20 mouse cellular contexts compared by ENCODE assay signal in the genomic region with DNA sequence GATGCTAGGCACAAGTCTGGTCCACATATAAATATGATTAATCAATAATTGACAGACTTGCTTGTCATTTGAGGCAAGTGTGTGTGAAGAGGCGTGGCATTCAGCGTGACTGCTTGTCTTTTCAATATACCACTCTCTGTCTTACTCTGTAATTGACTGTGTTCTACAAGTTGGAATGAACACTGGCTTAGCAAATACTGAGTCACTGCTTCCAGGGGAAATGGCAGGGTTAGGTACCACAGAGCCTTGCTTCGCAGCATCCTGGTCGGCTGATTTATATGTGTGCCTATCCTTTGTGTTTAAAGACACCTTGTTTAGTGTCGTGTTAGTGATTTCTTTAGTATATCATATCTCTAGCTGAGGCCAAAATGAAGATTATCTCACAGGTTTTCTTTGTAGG. TPM values are rescaled to one million over a fixed set of nuclear protein-coding genes. Genes with fewer than 3 reads are reported as not detected.
A peak's percentile ranks its signal among the peaks of the same experiment; 100 is the strongest.
DNase-seq lines count a peak whose midpoint lies in the region; ATAC-seq and TF ChIP-seq lines count a peak whose summit lies in the region.
"Had no signal": no experiment of that assay in that cellular context is flagged by ENCODE, and none has a peak within 500 bp of the region (broad histone marks: within the 10 kb centered on the region; RNA-seq: fewer than 3 reads in every experiment).

No protein-coding gene starts in this region.

- peaks cover 70% of the 10 kb centered on the region for H3K4me1 ChIP-seq in megakaryocyte, embryonic 14.5 days
- peaks cover 46% of the 10 kb centered on the region for H3K4me1 ChIP-seq in intestine, embryonic 16.5 days (ENCODE audit: control insufficient read depth, insufficient read depth, low read length)
- H3K4me1 ChIP-seq in liver, postnatal 0 days (ENCODE audit: insufficient read depth): peaks cover 52% of the 10 kb centered on the region

- no peak for TF ChIP-seq EP300 in liver, postnatal 0 days (IDR thresholded peaks at IDR 0.05; ENCODE audit: low read depth)

- peak overlapping the region; percentile 57; the same call in 1 of the 2 replicates for H3K4me2 ChIP-seq in intestine, embryonic 16.5 days (ENCODE audit: low read depth, low read length)
- H3K4me2 ChIP-seq in liver, postnatal 0 days (ENCODE audit: low read depth, low read length): peak overlapping the region; percentile 93
- H3K4me2 ChIP-seq: embryonic facial prominence, embryonic 13.5 days; limb, embryonic 15.5 days had no signal

- no peak for DNase-seq in gastrocnemius, adult 2 months
- DNase-seq in gastrocnemius, postnatal 25 days: no peak
- no peak for DNase-seq in liver, postnatal 0 days
- no peak for DNase-seq in frontal cortex, adult 2 months (ENCODE audit: extremely low spot score in 1 of 2, low spot score in 1 of 2)
- DNase-seq in lung, postnatal 4 days: no peak
- DNase-seq: adrenal gland, postnatal 36 days; B cell, adult 2 months; cerebellum, adult 2 months; heart, postnatal 10 days; kidney, adult 9 months; kidney, postnatal 36 days; lung, postnatal 14 days; spleen, adult 18-20 months had no signal

- peaks cover 66% of the 10 kb centered on the region for H3K36me3 ChIP-seq in megakaryocyte, embryonic 14.5 days (replicated peaks; ENCODE audit: low read length)
- no peaks in the 10 kb centered on the region for H3K36me3 ChIP-seq in intestine, embryonic 16.5 days (ENCODE audit: control insufficient read depth, insufficient read depth, low read length)
- H3K36me3 ChIP-seq in liver, postnatal 0 days (replicated peaks; ENCODE audit: insufficient read depth, low read length): peaks cover 9% of the 10 kb centered on the region; the same call in 1 of the 2 replicates
- H3K36me3 ChIP-seq: embryonic facial prominence, embryonic 13.5 days; limb, embryonic 15.5 days; midbrain, embryonic 12.5 days had no signal

- intact Hi-C loops in gastrocnemius, adult 2 months (cut with DNase I): no loop called here

- no peak for ATAC-seq in megakaryocyte, adult 5-6 weeks (ENCODE audit: poor library complexity, severe bottlenecking)
- no peak for ATAC-seq in intestine, embryonic 16.5 days
- ATAC-seq in liver, postnatal 0 days: no peak

- no peak for TF ChIP-seq CTCF in gastrocnemius, adult 2 months (IDR thresholded peaks at IDR 0.05)
- no peak for TF ChIP-seq CTCF in liver, postnatal 0 days (IDR thresholded peaks at IDR 0.05; ENCODE audit: low read depth)

- peak overlapping the region; percentile 32; the same call in 1 of the 2 replicates for H3K27ac ChIP-seq in gastrocnemius, adult 2 months
- H3K27ac ChIP-seq in intestine, embryonic 16.5 days (ENCODE audit: low read length): no peak overlapping the region
- H3K27ac ChIP-seq in liver, postnatal 0 days (ENCODE audit: low read depth): no peak overlapping the region
- H3K27ac ChIP-seq: embryonic facial prominence, embryonic 13.5 days; hindbrain, embryonic 14.5 days; limb, embryonic 15.5 days; midbrain, embryonic 12.5 days had no signal

- peak overlapping the region; percentile 4; the same call in 1 of the 2 replicates for H3K4me3 ChIP-seq in gastrocnemius, adult 2 months
- H3K4me3 ChIP-seq in megakaryocyte, embryonic 14.5 days (replicated peaks): peak overlapping the region; percentile 98
- H3K4me3 ChIP-seq in intestine, embryonic 16.5 days (ENCODE audit: low read length): no peak overlapping the region
- peak overlapping the region; percentile 84 for H3K4me3 ChIP-seq in liver, postnatal 0 days (ENCODE audit: low read depth, low read length)
- H3K4me3 ChIP-seq: embryonic facial prominence, embryonic 13.5 days; limb, embryonic 15.5 days; midbrain, embryonic 12.5 days had no signal

- WGBS in intestine, embryonic 16.5 days: 68% methylated on average over 5 of the region's 5 CpGs
- WGBS in liver, postnatal 0 days (ENCODE audit: insufficient replicate concordance): 79% methylated on average over 5 of the region's 5 CpGs

- no peaks in the 10 kb centered on the region for H3K27me3 ChIP-seq in megakaryocyte, embryonic 14.5 days (replicated peaks)
- no peaks in the 10 kb centered on the region for H3K27me3 ChIP-seq in intestine, embryonic 16.5 days (replicated peaks; ENCODE audit: control insufficient read depth, insufficient read depth, low read length)
- H3K27me3 ChIP-seq in liver, postnatal 0 days (ENCODE audit: insufficient read depth, low read length): no peaks in the 10 kb centered on the region
- H3K27me3 ChIP-seq: embryonic facial prominence, embryonic 13.5 days; limb, embryonic 15.5 days had no signal

- H3K9ac ChIP-seq in intestine, embryonic 16.5 days (ENCODE audit: low read depth, low read length): no peak overlapping the region
- H3K9ac ChIP-seq in liver, postnatal 0 days (replicated peaks): peak overlapping the region; percentile 88; the same call in 1 of the 2 replicates
- H3K9ac ChIP-seq: embryonic facial prominence, embryonic 13.5 days; hindbrain, embryonic 14.5 days; limb, embryonic 15.5 days; midbrain, embryonic 12.5 days had no signal

- no peaks in the 10 kb centered on the region for H3K9me3 ChIP-seq in megakaryocyte, embryonic 14.5 days
- no peaks in the 10 kb centered on the region for H3K9me3 ChIP-seq in intestine, embryonic 16.5 days (ENCODE audit: control insufficient read depth, low read length)
- no peaks in the 10 kb centered on the region for H3K9me3 ChIP-seq in liver, postnatal 0 days (ENCODE audit: low read length)
- H3K9me3 ChIP-seq: embryonic facial prominence, embryonic 13.5 days; limb, embryonic 15.5 days; midbrain, embryonic 12.5 days had no signal

RNA-seq across cellular contexts. Expression of gene Bmp2k, which starts 3.0 kb away (rescaled TPM):
- total RNA-seq in gastrocnemius, adult 2 months (2021): 10 to 100 TPM in 1 of 2 experiments, 1 to 10 TPM in 1; 9.6 to 12.9 TPM
- total RNA-seq in gastrocnemius, postnatal 25 days (2021): 1 to 10 TPM; 8.0 to 9.1 TPM
- polyA plus RNA-seq in megakaryocyte, embryonic 14.5 days (2012; ENCODE audit: insufficient read depth, low replicate concordance): 11.6 and 15.5 TPM in 2 replicates
- 67.8 and 74.8 TPM in 2 replicates for total RNA-seq in megakaryocyte, adult 5-6 weeks (2015)
- 33.7 and 43.9 TPM in 2 replicates for total RNA-seq in megakaryocyte, adult 5-6 weeks (2017)
- polyA plus RNA-seq in intestine, embryonic 16.5 days (2015; fragmentation: Nextera tagmentation; extraction: Ambion mirVana): 12.5 and 17.2 TPM in 2 replicates
- polyA plus RNA-seq in liver, postnatal 0 days (2015; fragmentation: Nextera tagmentation; extraction: Ambion mirVana): 13.6 and 15.2 TPM in 2 replicates
- polyA plus RNA-seq in frontal cortex, adult 2 months (2012; rRNA removed): 7.5 and 7.6 TPM in 2 replicates
